Mouse (Mus musculus) cerebellum, adult 9-11 months (tissue): ENCODE results near the gene Lipo1.
"Not testable (repeated sequence)": the region's sequence is repeated elsewhere in the genome, so short reads cannot be mapped to it uniquely, and the experiment has no call there.

Experiments
- DNase-seq: peaks from one replicate; pipeline ENCODE4 v3.0.0; 2022

The Lipo1 gene

GRCm38 (mm10) chr19:33787359-33787758 is at the start of gene Lipo1:
Gene Lipo1 (minus strand): TSS chr19:33787459.
- not testable (repeated sequence) for DNase-seq

GRCm38 (mm10) chr19:33786576-33787277 is 532 bp downstream of the Lipo1 start:
- no peak for DNase-seq

- DNase-seq = peak; percentile 34
These were observed 25.8 kb downstream of the Lipo1 start, which contains the start of gene Lipo3 for GRCm38 (mm10) chr19:33761287-33762086. Gene Lipo3 (minus strand): TSS chr19:33761951.

- not testable (repeated sequence) for DNase-seq
These were observed 36.0 kb downstream of the Lipo1 start, which contains the start of gene Lipo2 for GRCm38 (mm10) chr19:33751259-33751658. Gene Lipo2 (minus strand): TSS chr19:33751359.
